In genomic region chr11:68914566-68914965, GRCm38 (mm10) we compare ENCODE assay signal across 28 mouse cellular contexts. TPM values are rescaled to one million over a fixed set of nuclear protein-coding genes. Genes with fewer than 3 reads are reported as not detected.
"Had no signal": no experiment of that assay in that cellular context is flagged by ENCODE, and none has a peak within 500 bp of the region (broad histone marks: within the 10 kb centered on the region; RNA-seq: fewer than 3 reads in every experiment).

No protein-coding gene starts in this region.

- H3K36me3 ChIP-seq: liver, embryonic 13.5 days; liver, embryonic 15.5 days; lung, embryonic 15.5 days; midbrain, embryonic 10.5 days; midbrain, embryonic 13.5 days; midbrain, embryonic 15.5 days; neural tube, embryonic 13.5 days; neural tube, embryonic 15.5 days; stomach, embryonic 15.5 days had no signal

- H3K27ac ChIP-seq: liver, embryonic 13.5 days; liver, embryonic 15.5 days; lung, embryonic 15.5 days; macrophage; midbrain, embryonic 10.5 days; midbrain, embryonic 13.5 days; midbrain, embryonic 15.5 days; neural tube, embryonic 13.5 days; neural tube, embryonic 15.5 days; stomach, embryonic 15.5 days; stomach, postnatal 0 days had no signal

- H3K9me3 ChIP-seq: liver, embryonic 13.5 days; liver, embryonic 15.5 days; lung, embryonic 15.5 days; midbrain, embryonic 10.5 days; midbrain, embryonic 13.5 days; midbrain, embryonic 15.5 days; neural tube, embryonic 13.5 days; neural tube, embryonic 15.5 days; stomach, embryonic 15.5 days had no signal

- DNase-seq: liver, embryonic 13.5 days; liver, postnatal 0 days; lung, adult 2 months; lung, postnatal 14 days; lung, postnatal 36 days; retina, postnatal 1 day; right cerebral cortex, adult 18-20 months; right cerebral cortex, postnatal 25 days; right cerebral cortex, postnatal 4 days; spleen, adult 18-20 months; thymus, adult 2 months; thymus, postnatal 36 days had no signal

- H3K9ac ChIP-seq: liver, embryonic 13.5 days; liver, embryonic 15.5 days; liver, postnatal 0 days; lung, embryonic 15.5 days; midbrain, embryonic 13.5 days; midbrain, embryonic 15.5 days; neural tube, embryonic 13.5 days; neural tube, embryonic 15.5 days; stomach, embryonic 15.5 days had no signal

- H3K4me2 ChIP-seq: liver, embryonic 13.5 days; liver, embryonic 15.5 days; lung, embryonic 15.5 days; midbrain, embryonic 13.5 days; midbrain, embryonic 15.5 days; neural tube, embryonic 13.5 days; neural tube, embryonic 15.5 days; stomach, embryonic 15.5 days had no signal

- ATAC-seq: liver, postnatal 0 days; lung, postnatal 0 days; midbrain, embryonic 13.5 days; midbrain, embryonic 15.5 days had no signal

- H3K4me1 ChIP-seq: liver, embryonic 15.5 days; midbrain, embryonic 10.5 days; midbrain, embryonic 13.5 days; midbrain, embryonic 15.5 days; neural tube, embryonic 15.5 days had no signal

- H3K4me3 ChIP-seq: liver, embryonic 13.5 days; liver, embryonic 15.5 days; lung, embryonic 15.5 days; midbrain, embryonic 10.5 days; midbrain, embryonic 13.5 days; midbrain, embryonic 15.5 days; myocyte; neural tube, embryonic 13.5 days; neural tube, embryonic 15.5 days; stomach, embryonic 15.5 days had no signal

- H3K27me3 ChIP-seq: lung, embryonic 15.5 days; midbrain, embryonic 13.5 days; midbrain, embryonic 15.5 days; neural tube, embryonic 13.5 days; neural tube, embryonic 15.5 days; stomach, embryonic 15.5 days had no signal

RNA-seq across cellular contexts. Expression of gene Odf4, which starts 12.3 kb away (rescaled TPM):
- total RNA-seq: megakaryocyte, adult 5-6 weeks; megakaryocyte-erythroid progenitor cell, adult 5-6 weeks had no signal
- polyA plus RNA-seq: liver, embryonic 13.5 days; liver, embryonic 15.5 days; liver, postnatal 0 days; lung, embryonic 15.5 days; lung, postnatal 0 days; macrophage; midbrain, embryonic 10.5 days; myocyte; neural tube, embryonic 11.5 days; small intestine, adult 2 months; stomach, embryonic 15.5 days; stomach, postnatal 0 days had no signal

RNA-seq across cellular contexts. Expression of gene Rnf222, which starts 26.2 kb away (rescaled TPM):
- total RNA-seq: megakaryocyte, adult 5-6 weeks; megakaryocyte-erythroid progenitor cell, adult 5-6 weeks had no signal
- polyA plus RNA-seq: macrophage; midbrain, embryonic 15.5 days; myocyte; neural tube, embryonic 13.5 days; neural tube, embryonic 15.5 days; small intestine, adult 2 months had no signal

RNA-seq across cellular contexts. Expression of gene Arhgef15, which starts 42.7 kb away (rescaled TPM):
- total RNA-seq: megakaryocyte-erythroid progenitor cell, adult 5-6 weeks had no signal
- polyA plus RNA-seq: macrophage had no signal
